Mouse (Mus musculus) testis, postnatal 10 days (tissue): ENCODE measurements around the gene Ermap.

Experiments
- DNase-seq: peaks from one replicate; pipeline ENCODE4 v3.0.0; 2021; ENCODE audit warnings: low spot score

Ermap gene

GRCm38 (mm10) chr4:119137313-119137712 is 52.5 kb downstream of the Ermap start:
- no peak for DNase-seq

GRCm38 (mm10) chr4:119133860-119134259 is 56.0 kb downstream of the Ermap start:
- no peak for DNase-seq

DNA sequence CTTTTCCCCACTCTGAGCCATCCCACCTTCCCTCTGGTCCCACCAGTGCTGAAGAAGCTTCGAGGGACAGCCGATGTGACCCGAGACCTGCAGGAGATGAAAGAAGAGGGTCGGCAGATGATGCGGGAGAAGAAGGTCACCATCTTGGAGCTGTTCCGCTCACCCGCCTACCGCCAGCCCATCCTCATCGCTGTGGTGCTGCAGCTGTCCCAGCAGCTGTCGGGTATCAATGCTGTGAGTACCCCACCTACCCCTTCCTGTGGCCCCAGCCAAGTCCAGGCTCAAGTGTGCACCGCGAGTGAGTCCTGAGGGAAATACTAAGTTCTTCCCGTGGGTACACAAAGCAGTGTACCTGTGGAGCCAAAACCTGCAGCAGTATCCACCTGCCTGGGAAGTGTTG is 56.5 kb downstream of the Ermap start:
- DNase-seq: no peak

DNA sequence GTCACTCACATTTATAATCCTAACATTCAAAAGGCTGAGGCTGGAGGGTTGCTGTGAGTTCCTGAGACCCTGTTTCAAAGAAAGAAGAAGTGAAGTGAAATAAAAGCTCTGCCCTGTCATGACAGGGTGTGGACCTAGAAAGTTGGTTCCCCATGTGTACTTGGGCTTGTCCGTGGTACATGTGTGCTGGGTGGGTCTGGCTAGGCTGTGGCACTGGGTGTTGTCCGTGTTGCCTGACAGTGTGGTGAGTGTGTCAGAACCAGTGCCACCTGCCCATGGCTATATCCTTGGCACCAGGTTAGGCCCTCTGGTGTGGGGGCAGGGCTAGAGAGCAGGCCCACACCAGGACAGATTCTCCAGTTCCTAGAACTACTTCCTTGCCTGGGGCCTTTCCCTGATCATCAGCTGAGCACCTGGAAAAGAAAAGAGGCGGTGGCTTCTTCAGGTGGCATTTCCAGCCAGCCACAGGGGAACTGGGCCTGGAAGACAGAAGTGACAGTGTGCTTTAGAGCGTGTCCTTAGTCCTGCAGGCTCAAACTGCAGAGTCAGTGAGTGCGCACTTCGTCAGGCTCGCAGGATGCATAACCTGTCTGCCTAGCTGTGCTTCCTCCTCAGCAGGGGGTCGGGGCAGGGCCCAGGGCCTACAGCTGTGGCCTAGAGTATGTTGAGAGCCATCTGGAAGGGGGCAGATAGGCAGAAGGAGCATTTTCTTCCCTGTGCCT is 58.5 kb downstream of the Ermap start:
- DNase-seq: no peak

DNA sequence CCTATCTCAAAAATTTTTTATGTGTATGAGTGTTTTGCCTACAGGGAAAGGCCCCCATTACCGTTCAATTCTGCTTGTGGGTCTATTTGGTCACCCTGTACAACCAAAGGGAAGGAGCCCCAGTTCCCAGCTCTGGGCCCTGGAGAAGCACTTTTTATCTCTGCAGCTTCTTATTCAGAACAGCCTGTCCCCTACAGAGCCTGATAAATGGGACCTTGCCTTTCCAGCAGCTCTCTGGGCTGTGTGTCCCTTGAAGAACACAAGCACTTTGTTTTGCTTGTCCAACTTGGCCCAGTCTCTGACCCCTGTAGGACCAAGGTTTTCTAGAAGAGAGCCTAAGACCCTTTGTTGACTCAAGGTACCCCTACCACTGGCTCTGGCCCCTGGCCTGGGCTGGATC is 60.7 kb downstream of the Ermap start:
- no peak for DNase-seq

- DNase-seq: no peak
Measured at GRCm38 (mm10) chr4:119128547-119128946, 61.3 kb downstream of the Ermap start.

GRCm38 (mm10) chr4:119127229-119127628 is 62.6 kb downstream of the Ermap start:
- no peak for DNase-seq

DNA sequence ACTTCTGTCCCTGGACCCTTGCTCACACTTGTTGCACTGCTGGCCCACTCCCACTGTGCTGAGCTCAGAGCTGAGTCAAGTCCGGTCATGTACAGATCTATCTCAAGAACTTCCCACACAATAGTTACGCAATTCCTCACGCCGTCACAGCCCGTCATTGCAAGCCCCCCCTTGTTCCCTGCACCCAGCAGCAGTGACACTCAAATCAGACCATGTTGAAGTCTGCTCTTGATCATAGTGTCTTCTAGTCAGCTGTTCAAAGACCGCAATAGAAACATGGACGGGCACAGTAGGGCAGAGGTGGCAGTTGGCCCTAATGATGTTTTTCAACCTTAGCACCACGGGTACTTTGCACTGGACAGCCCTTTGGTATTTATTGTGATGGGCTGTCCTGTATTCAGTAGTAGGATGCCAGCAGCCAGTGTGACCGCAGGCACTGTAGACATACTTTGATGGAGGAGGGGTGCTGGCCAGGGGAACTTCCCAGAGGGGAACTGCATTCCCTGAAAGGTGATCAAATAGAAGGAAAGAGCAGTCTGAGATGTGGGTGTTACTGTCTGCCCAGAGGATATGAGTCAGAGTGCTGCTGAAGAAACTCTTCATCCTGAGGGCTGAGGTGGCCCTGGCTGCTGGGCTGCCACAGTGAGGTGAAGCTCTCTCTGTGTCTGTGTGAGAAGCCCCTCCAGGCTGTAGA is 64.1 kb downstream of the Ermap start:
- no peak for DNase-seq
